Mouse (Mus musculus) embryonic fibroblast, embryonic 13.5 days (primary cell): ENCODE measurements around the gene Gm44579.

ENCODE experiments used
- CTCF ChIP-seq: IDR thresholded peaks from 2 replicates; pipeline ENCODE4 v1.5.1; 2011; ENCODE audit warnings: mild to moderate bottlenecking, control low read depth, low read length, moderate library complexity, borderline replicate concordance; ENCODE audit not compliant: insufficient read depth
- POLR2A ChIP-seq: IDR thresholded peaks from 2 replicates; pipeline ENCODE4 v1.6.1; 2011; ENCODE audit warnings: low read depth, mild to moderate bottlenecking, control low read depth, low read length, moderate library complexity

DNA sequence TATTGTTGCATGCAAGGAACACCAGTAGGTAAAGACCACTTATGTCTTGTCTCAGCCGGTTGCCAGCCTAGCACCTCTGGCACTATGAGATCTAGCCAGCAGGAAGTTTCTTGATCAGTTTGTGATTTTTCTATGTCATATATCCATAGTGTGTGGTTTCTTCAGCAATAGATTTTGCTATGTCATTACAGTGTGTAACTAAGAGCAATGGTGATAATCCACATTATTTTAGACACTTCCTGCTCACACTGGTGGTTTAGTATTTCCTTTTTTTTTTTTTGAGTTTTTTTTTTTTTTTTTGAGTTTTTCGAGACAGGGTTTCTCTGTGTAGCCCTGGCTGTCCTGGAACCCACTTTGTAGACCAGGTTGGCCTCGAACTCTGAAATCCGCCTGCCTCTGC is 14.7 kb upstream of the Gm44579 start:
- TF ChIP-seq CTCF (no peak), POLR2A (no peak)
